Mouse (Mus musculus) gastrocnemius, postnatal 4 days (tissue): ENCODE results near the gene Ndufa9. TPM values are rescaled to one million over a fixed set of nuclear protein-coding genes. Genes with fewer than 3 reads are reported as not detected.

Experiments
- DNase-seq, 2 experiments: peaks; one replicate each; pipeline ENCODE4 v3.0.0; 2021 to 2022; ENCODE audit warnings: low spot score in 2 of 2, mixed read lengths in 2 of 2
- long read RNA-seq, 2 experiments: library from polyadenylated mRNA; stranded (forward); transcript quantifications; one replicate each; pipeline ENCODE4 v2.0.0; 2021
- total RNA-seq, 2 experiments: library from RNA; stranded (reverse); gene quantifications; 2 replicates each; pipeline ENCODE4 v1.2.3; 2021

Ndufa9 gene
- total RNA-seq, result 100 to 1,000 TPM; 230 to 236 TPM
- long read RNA-seq, experiment 1, transcript Ndufa9-203 (11 exons, 1,445 nt), result major isoform, 259 of 272 reads
- long read RNA-seq, experiment 1, partial matches to known transcripts, result 8 of 272 reads
- long read RNA-seq, experiment 1, other reads (novel, unspliced or antisense), result 5 of 272 reads
- long read RNA-seq, experiment 2, transcript Ndufa9-203 (11 exons, 1,445 nt), result major isoform, 219 of 224 reads
- long read RNA-seq, experiment 2, partial matches to known transcripts, result 2 of 224 reads
- long read RNA-seq, experiment 2, other reads (novel, unspliced or antisense), result 3 of 224 reads

GRCm38 (mm10) chr6:126848712-126849704, at the start of gene Ndufa9:
TSS of gene Ndufa9 (minus strand) at chr6:126849136.
- peak; percentile 90 to 96 for DNase-seq

GRCm38 (mm10) chr6:126877118-126877517, 28.2 kb upstream of the Ndufa9 start:
- DNase-seq, result no peak

- DNase-seq, result no peak
Observed at GRCm38 (mm10) chr6:126852881-126853280, 3.9 kb upstream of the Ndufa9 start, which contains the start of gene Akap3. TSS of gene Akap3 (plus strand) at chr6:126853098.

GRCm38 (mm10) chr6:126836628-126837027, 12.3 kb downstream of the Ndufa9 start:
- DNase-seq, result no peak

- DNase-seq, result no peak
Observed at GRCm38 (mm10) chr6:126823087-126823486, 25.8 kb downstream of the Ndufa9 start.

- no peak for DNase-seq
Observed at GRCm38 (mm10) chr6:126816338-126816737, 32.6 kb downstream of the Ndufa9 start.

GRCm38 (mm10) chr6:126815206-126815750, 33.7 kb downstream of the Ndufa9 start:
- DNase-seq, result no peak

- no peak for DNase-seq
Observed at GRCm38 (mm10) chr6:126811481-126811880, 37.5 kb downstream of the Ndufa9 start.

GRCm38 (mm10) chr6:126808561-126808960, 40.4 kb downstream of the Ndufa9 start:
- DNase-seq, result no peak

GRCm38 (mm10) chr6:126808134-126808533, 40.8 kb downstream of the Ndufa9 start:
- DNase-seq, result no peak

- DNase-seq, result no peak
Observed at GRCm38 (mm10) chr6:126806783-126807182, 42.2 kb downstream of the Ndufa9 start.

- no peak for DNase-seq
Observed at GRCm38 (mm10) chr6:126802946-126803345, 46.0 kb downstream of the Ndufa9 start.

GRCm38 (mm10) chr6:126794751-126795150, 54.2 kb downstream of the Ndufa9 start:
- DNase-seq, result no peak

GRCm38 (mm10) chr6:126793689-126794088, 55.2 kb downstream of the Ndufa9 start:
- no peak for DNase-seq

GRCm38 (mm10) chr6:126791964-126792363, 57.0 kb downstream of the Ndufa9 start:
- no peak for DNase-seq

GRCm38 (mm10) chr6:126791488-126791887, 57.4 kb downstream of the Ndufa9 start:
- DNase-seq, result no peak

- DNase-seq, result no peak
Observed at GRCm38 (mm10) chr6:126788863-126789262, 60.1 kb downstream of the Ndufa9 start.

GRCm38 (mm10) chr6:126784206-126784605, 64.7 kb downstream of the Ndufa9 start:
- DNase-seq, result no peak

- no peak for DNase-seq
Observed at GRCm38 (mm10) chr6:126783651-126784066, 65.3 kb downstream of the Ndufa9 start.

GRCm38 (mm10) chr6:126783056-126783455, 65.9 kb downstream of the Ndufa9 start:
- no peak for DNase-seq

- DNase-seq, result no peak
Observed at GRCm38 (mm10) chr6:126777889-126778288, 71.0 kb downstream of the Ndufa9 start.

- no peak for DNase-seq
Observed at GRCm38 (mm10) chr6:126773873-126774272, 75.1 kb downstream of the Ndufa9 start.
